ENCODE assay signal across 8 mouse cellular contexts in genomic region chr5:36581924-36582642, GRCm38 (mm10). TPM values are rescaled to one million over a fixed set of nuclear protein-coding genes. Genes with fewer than 3 reads are reported as not detected.
A peak's percentile ranks its signal among the peaks of the same experiment; 100 is the strongest.
DNase-seq lines count a peak whose midpoint lies in the region; ATAC-seq and TF ChIP-seq lines count a peak whose summit lies in the region.

No protein-coding gene starts in this region.

- H3K9me3 ChIP-seq in forebrain, embryonic 10.5 days = no peaks in the 10 kb centered on the region
- H3K9me3 ChIP-seq in heart, embryonic 15.5 days (replicated peaks) = no peaks in the 10 kb centered on the region
- H3K9me3 ChIP-seq in liver, embryonic 14.5 days (ENCODE audit: control insufficient read depth, low read length) = no peaks in the 10 kb centered on the region
- no peaks in the 10 kb centered on the region for H3K9me3 ChIP-seq in neural tube, embryonic 11.5 days (ENCODE audit: control insufficient read depth, low read length)
- H3K9me3 ChIP-seq in stomach, postnatal 0 days (ENCODE audit: control insufficient read depth, low read length) = no peaks in the 10 kb centered on the region

- DNase-seq in CD8-positive naive resting alpha-beta T cell, adult 2 months (ENCODE audit: low read depth in 2 of 2, low spot score in 2 of 2) = peak; percentile 99 to 100
- peak; percentile 98 for DNase-seq in c-Kit-positive CD71-negative TER-119-negative erythroid progenitor cells, embryonic 14.5 days (ENCODE audit: low read depth)
- DNase-seq in forebrain, embryonic 10.5 days (ENCODE audit: extremely low spot score, low spot score) = peak; percentile 99
- peak; percentile 100 for DNase-seq in kidney, postnatal 25 days
- peak; percentile 98 to 99 (median 98) for DNase-seq in liver, embryonic 14.5 days (ENCODE audit: low read depth in 3 of 3, low spot score in 3 of 3)
- DNase-seq in neural tube, embryonic 11.5 days (ENCODE audit: low spot score) = peak; percentile 99
- DNase-seq in stomach, postnatal 0 days (ENCODE audit: low spot score) = peak; percentile 100

- peak overlapping the region; percentile 99 for H3K4me2 ChIP-seq in heart, embryonic 15.5 days
- peak overlapping the region; percentile 74 for H3K4me2 ChIP-seq in liver, embryonic 14.5 days (ENCODE audit: low read depth)
- H3K4me2 ChIP-seq in neural tube, embryonic 11.5 days (ENCODE audit: low read depth) = peak overlapping the region; percentile 87
- H3K4me2 ChIP-seq in stomach, postnatal 0 days (replicated peaks; ENCODE audit: low read depth) = peak overlapping the region; percentile 99

- peak; percentile 10 for TF ChIP-seq CTCF in liver, embryonic 14.5 days (IDR thresholded peaks at IDR 0.05; ENCODE audit: low read depth)
- peak; percentile 25 for TF ChIP-seq CTCF in stomach, postnatal 0 days (IDR thresholded peaks at IDR 0.05; ENCODE audit: low read depth)

- no peaks in the 10 kb centered on the region for H3K36me3 ChIP-seq in forebrain, embryonic 10.5 days (replicated peaks)
- no peaks in the 10 kb centered on the region for H3K36me3 ChIP-seq in heart, embryonic 15.5 days
- H3K36me3 ChIP-seq in liver, embryonic 14.5 days (replicated peaks; ENCODE audit: control insufficient read depth, insufficient read depth, low read depth) = no peaks in the 10 kb centered on the region
- H3K36me3 ChIP-seq in neural tube, embryonic 11.5 days (ENCODE audit: control insufficient read depth, insufficient read depth, low read length) = no peaks in the 10 kb centered on the region
- H3K36me3 ChIP-seq in stomach, postnatal 0 days (ENCODE audit: control insufficient read depth, insufficient read depth, low read length) = no peaks in the 10 kb centered on the region

- H3K4me3 ChIP-seq in forebrain, embryonic 10.5 days = peak overlapping the region; percentile 78
- H3K4me3 ChIP-seq in heart, embryonic 15.5 days = peak overlapping the region; percentile 87
- peak overlapping the region; percentile 84 to 85 for H3K4me3 ChIP-seq in liver, embryonic 14.5 days (ENCODE audit: insufficient read depth in 1 of 2, low read depth in 2 of 2, low read length in 2 of 2)
- peak overlapping the region; percentile 62 for H3K4me3 ChIP-seq in neural tube, embryonic 11.5 days (ENCODE audit: low read depth, low read length)
- H3K4me3 ChIP-seq in stomach, postnatal 0 days (ENCODE audit: low read depth, low read length) = peak overlapping the region; percentile 63

- H3K4me1 ChIP-seq in forebrain, embryonic 10.5 days = peaks cover 28% of the 10 kb centered on the region
- H3K4me1 ChIP-seq in heart, embryonic 15.5 days (replicated peaks) = peaks cover 21% of the 10 kb centered on the region
- H3K4me1 ChIP-seq in liver, embryonic 14.5 days (replicated peaks; ENCODE audit: control insufficient read depth in 2 of 2, insufficient read depth in 2 of 2, low read length in 1 of 2) = peaks cover 16% of the 10 kb centered on the region in 2 experiments; a peak in 3 of 4 replicates
- H3K4me1 ChIP-seq in neural tube, embryonic 11.5 days (ENCODE audit: control insufficient read depth, insufficient read depth, low read length) = peaks cover 8% of the 10 kb centered on the region; the same call in 1 of the 2 replicates
- no peaks in the 10 kb centered on the region for H3K4me1 ChIP-seq in stomach, postnatal 0 days (replicated peaks; ENCODE audit: control insufficient read depth, insufficient read depth)

- H3K9ac ChIP-seq in heart, embryonic 15.5 days = peak overlapping the region; percentile 78
- H3K9ac ChIP-seq in liver, embryonic 14.5 days (replicated peaks) = peak overlapping the region; percentile 94
- peak overlapping the region; percentile 66 for H3K9ac ChIP-seq in neural tube, embryonic 11.5 days (ENCODE audit: low read length)
- peak overlapping the region; percentile 69 for H3K9ac ChIP-seq in stomach, postnatal 0 days (ENCODE audit: low read length)

- ATAC-seq in heart, embryonic 15.5 days (replicated peaks; ENCODE audit: insufficient number of reproducible peaks, insufficient read depth, low FRiP score, low read depth) = peak; percentile 99
- peak; percentile 95 for ATAC-seq in liver, embryonic 14.5 days (ENCODE audit: insufficient read depth)
- ATAC-seq in neural tube, embryonic 11.5 days (ENCODE audit: insufficient read depth, low FRiP score, low TSS enrichment) = peak; percentile 95
- peak; percentile 98 for ATAC-seq in stomach, postnatal 0 days (ENCODE audit: low FRiP score, low TSS enrichment)

- no peak for TF ChIP-seq EP300 in liver, embryonic 14.5 days (IDR thresholded peaks at IDR 0.05; ENCODE audit: low read depth)
- no peak for TF ChIP-seq EP300 in stomach, postnatal 0 days (optimal IDR thresholded peaks at IDR 0.05)

- H3K27me3 ChIP-seq in forebrain, embryonic 10.5 days (ENCODE audit: poor library complexity, severe bottlenecking) = peaks cover 6% of the 10 kb centered on the region
- no peaks in the 10 kb centered on the region for H3K27me3 ChIP-seq in heart, embryonic 15.5 days
- H3K27me3 ChIP-seq in liver, embryonic 14.5 days (ENCODE audit: control insufficient read depth, insufficient read depth, low read length) = no peaks in the 10 kb centered on the region; the same call in 1 of the 2 replicates
- H3K27me3 ChIP-seq in neural tube, embryonic 11.5 days (ENCODE audit: control insufficient read depth, insufficient read depth, low read length) = no peaks in the 10 kb centered on the region
- no peaks in the 10 kb centered on the region for H3K27me3 ChIP-seq in stomach, postnatal 0 days (ENCODE audit: control insufficient read depth, insufficient read depth, low read length)

- H3K27ac ChIP-seq in forebrain, embryonic 10.5 days = peak overlapping the region; percentile 93
- peak overlapping the region; percentile 89 for H3K27ac ChIP-seq in heart, embryonic 15.5 days
- peak overlapping the region; percentile 80 for H3K27ac ChIP-seq in liver, embryonic 14.5 days
- peak overlapping the region; percentile 71; the same call in 1 of the 2 replicates for H3K27ac ChIP-seq in neural tube, embryonic 11.5 days (ENCODE audit: low read depth, low read length)
- peak overlapping the region; percentile 84 for H3K27ac ChIP-seq in stomach, postnatal 0 days (replicated peaks)

- WGBS in forebrain, embryonic 10.5 days = under 1% methylated on average over 54 of the region's 54 CpGs
- WGBS in heart, embryonic 15.5 days = 2% methylated on average over 53 of the region's 54 CpGs
- WGBS in liver, embryonic 14.5 days (ENCODE audit: insufficient replicate concordance) = 2% methylated on average over 54 of the region's 54 CpGs
- 2% methylated on average over 41 of the region's 54 CpGs for WGBS in neural tube, embryonic 11.5 days
- 2% methylated on average over 44 of the region's 54 CpGs for WGBS in stomach, postnatal 0 days

RNA-seq across cellular contexts. Expression of gene Tbc1d14, which starts 11.0 kb away (rescaled TPM):
- polyA plus RNA-seq in forebrain, embryonic 10.5 days (2016; fragmentation: Nextera tagmentation; extraction: Ambion mirVana) = 36.7 and 38.9 TPM in 2 replicates
- polyA plus RNA-seq in heart, embryonic 15.5 days (2015; fragmentation: Nextera tagmentation; extraction: Ambion mirVana) = 14.8 and 20.2 TPM in 2 replicates
- polyA plus RNA-seq in liver, embryonic 14.5 days (2012; rRNA removed) = 8.1 and 8.2 TPM in 2 replicates
- 6.8 and 8.5 TPM in 2 replicates for polyA plus RNA-seq in liver, embryonic 14.5 days (2014; fragmentation: Nextera tagmentation; extraction: Ambion mirVana)
- 46.2 and 47.8 TPM in 2 replicates for polyA plus RNA-seq in neural tube, embryonic 11.5 days (2014; fragmentation: Nextera tagmentation; extraction: Ambion mirVana)
- polyA plus RNA-seq in stomach, postnatal 0 days (2015; fragmentation: Nextera tagmentation; extraction: Ambion mirVana) = 22.1 and 22.8 TPM in 2 replicates

Comparison
In these comparisons a context has a peak if more than half of its experiments do, and no peak if none do; other contexts are left out.
1. Peak in every context shown above with its lines: DNase-seq, ATAC-seq, H3K4me3 ChIP-seq and H3K27ac ChIP-seq.